Mouse (Mus musculus): ENCODE measurements at regions not wholly inside any gene's neighbourhood (a gene's known extent, or its start where the extent isn't known, plus 50 kb on each side); places are given as distances from the start of the nearest gene placed in this dataset.

- H3K27ac ChIP-seq (ENCODE audit: insufficient read depth, low read depth, low read length): no peak overlapping the region
- no peaks in the 10 kb centered on the region for H3K27me3 ChIP-seq (ENCODE audit: control insufficient read depth, insufficient read depth, low read length)
- no peaks in the 10 kb centered on the region for H3K4me1 ChIP-seq (ENCODE audit: control insufficient read depth, insufficient read depth, insufficient read length, low read length)
- WGBS: 85% methylated on average over 17 of the region's 17 CpGs
- H3K36me3 ChIP-seq (ENCODE audit: control insufficient read depth, insufficient read depth, low read length): no peaks in the 10 kb centered on the region
- no peak for TF ChIP-seq CTCF (IDR thresholded peaks at IDR 0.05; ENCODE audit: extremely low read depth, insufficient read length, insufficient replicate concordance, low read depth, low read length)
- TF ChIP-seq POLR2A (IDR thresholded peaks at IDR 0.05; ENCODE audit: low read depth, low read length): no peak
- H3K4me3 ChIP-seq (ENCODE audit: low read depth, low read length): no peak overlapping the region
Measured at GRCm38 (mm10) chr12:104567622-104568021, 94.5 kb upstream of the Gsc start.

DNA sequence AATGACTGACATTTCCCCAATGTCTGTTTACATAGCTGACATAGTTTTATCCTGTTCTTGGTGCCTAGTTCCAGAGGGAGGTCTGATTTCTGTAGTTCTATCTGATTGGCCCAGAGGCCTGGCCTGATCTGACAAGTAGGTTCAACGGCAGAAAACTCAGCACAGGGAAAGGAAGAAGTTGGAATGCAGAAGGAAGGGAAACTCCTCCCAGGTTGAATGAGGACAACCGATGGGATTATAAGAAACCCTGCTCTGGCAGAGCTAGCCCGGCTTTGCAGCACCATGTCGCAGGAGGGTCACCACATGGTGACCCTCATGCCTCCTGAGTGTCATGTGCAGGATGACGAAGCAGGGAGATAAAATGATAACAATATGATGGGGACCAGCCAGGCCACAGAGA, 89.8 kb upstream of the Gsc start:
- Histone ChIP-seq H3K27me3 (ENCODE audit: control insufficient read depth, insufficient read depth, low read length) (no peaks in the 10 kb centered on the region), H3K4me1 (ENCODE audit: control insufficient read depth, insufficient read depth, insufficient read length, low read length) (no peaks in the 10 kb centered on the region), H3K4me3 (ENCODE audit: low read depth, low read length) (no peak overlapping the region), H3K27ac (ENCODE audit: insufficient read depth, low read depth, low read length) (no peak overlapping the region), H3K36me3 (ENCODE audit: control insufficient read depth, insufficient read depth, low read length) (no peaks in the 10 kb centered on the region)
- TF ChIP-seq POLR2A (IDR thresholded peaks at IDR 0.05; ENCODE audit: low read depth, low read length) (no peak), CTCF (IDR thresholded peaks at IDR 0.05; ENCODE audit: extremely low read depth, insufficient read length, insufficient replicate concordance, low read depth, low read length) (no peak)
- 57% methylated on average over 5 of the region's 5 CpGs for WGBS

- H3K36me3 ChIP-seq (ENCODE audit: control insufficient read depth, insufficient read depth, low read length): no peaks in the 10 kb centered on the region
Measured at GRCm38 (mm10) chr12:104560934-104561565, 87.9 kb upstream of the Gsc start.

DNA sequence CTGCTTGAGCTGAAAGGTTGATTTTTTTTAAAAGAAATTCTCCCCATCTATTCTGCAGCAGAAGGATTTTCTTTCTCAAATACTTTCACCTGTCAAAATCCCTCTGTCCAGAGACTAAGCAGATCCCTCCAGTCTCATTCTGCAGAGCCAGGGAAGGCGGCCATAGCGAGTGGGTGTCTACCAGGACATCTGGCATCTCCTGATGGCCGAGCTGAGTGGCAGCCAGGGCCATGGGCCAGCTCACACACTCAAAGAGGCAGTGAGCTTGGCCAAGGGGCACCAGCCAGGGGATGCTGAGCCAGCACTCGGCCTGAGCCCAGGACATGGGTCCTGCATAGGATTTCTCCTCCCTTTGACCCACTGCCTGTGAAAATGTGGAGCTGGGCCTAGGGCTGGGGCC, 84.6 kb upstream of the Gsc start:
- Histone ChIP-seq H3K4me1 (ENCODE audit: control insufficient read depth, insufficient read depth, insufficient read length, low read length) (no peaks in the 10 kb centered on the region), H3K4me3 (ENCODE audit: low read depth, low read length) (no peak overlapping the region), H3K27ac (ENCODE audit: insufficient read depth, low read depth, low read length) (no peak overlapping the region), H3K36me3 (ENCODE audit: control insufficient read depth, insufficient read depth, low read length) (no peaks in the 10 kb centered on the region), H3K27me3 (ENCODE audit: control insufficient read depth, insufficient read depth, low read length) (no peaks in the 10 kb centered on the region)
- WGBS: 66% methylated on average over 4 of the region's 4 CpGs
- TF ChIP-seq CTCF (IDR thresholded peaks at IDR 0.05; ENCODE audit: extremely low read depth, insufficient read length, insufficient replicate concordance, low read depth, low read length): no peak
- no peak for TF ChIP-seq POLR2A (IDR thresholded peaks at IDR 0.05; ENCODE audit: low read depth, low read length)

More at GRCm38 (mm10) chr12:104560934-104561565, 87.9 kb upstream of the Gsc start:
- TF ChIP-seq CTCF (IDR thresholded peaks at IDR 0.05; ENCODE audit: extremely low read depth, insufficient read length, insufficient replicate concordance, low read depth, low read length) (no peak), POLR2A (IDR thresholded peaks at IDR 0.05; ENCODE audit: low read depth, low read length) (no peak)
- Histone ChIP-seq H3K4me1 (ENCODE audit: control insufficient read depth, insufficient read depth, insufficient read length, low read length) (no peaks in the 10 kb centered on the region), H3K27me3 (ENCODE audit: control insufficient read depth, insufficient read depth, low read length) (no peaks in the 10 kb centered on the region), H3K4me3 (ENCODE audit: low read depth, low read length) (no peak overlapping the region), H3K27ac (ENCODE audit: insufficient read depth, low read depth, low read length) (no peak overlapping the region)
- 70% methylated on average over 14 of the region's 14 CpGs for WGBS

DNA sequence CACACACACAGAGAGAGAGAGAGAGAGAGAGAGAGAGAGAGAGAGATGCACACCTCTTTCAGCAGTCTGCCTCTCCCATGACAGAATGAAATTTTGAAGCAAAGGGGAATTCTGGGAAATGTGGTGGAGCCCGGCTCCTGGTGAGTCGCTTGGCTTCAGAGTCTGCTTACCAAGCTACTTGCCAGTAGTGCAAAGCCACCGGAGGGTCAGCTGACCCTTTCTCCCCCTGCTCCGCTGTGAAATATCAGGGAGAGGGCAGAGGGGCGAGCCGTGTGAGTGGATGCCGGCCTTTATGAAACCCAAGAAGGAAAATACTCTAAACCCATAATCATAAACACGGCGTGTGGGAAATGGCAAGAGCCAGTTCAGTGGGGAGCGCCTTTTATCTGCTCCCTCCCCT, 84.2 kb upstream of the Gsc start:
- 71% methylated on average over 10 of the region's 10 CpGs for WGBS
- Histone ChIP-seq H3K4me1 (ENCODE audit: control insufficient read depth, insufficient read depth, insufficient read length, low read length) (no peaks in the 10 kb centered on the region), H3K27me3 (ENCODE audit: control insufficient read depth, insufficient read depth, low read length) (no peaks in the 10 kb centered on the region), H3K27ac (ENCODE audit: insufficient read depth, low read depth, low read length) (no peak overlapping the region), H3K36me3 (ENCODE audit: control insufficient read depth, insufficient read depth, low read length) (no peaks in the 10 kb centered on the region), H3K4me3 (ENCODE audit: low read depth, low read length) (no peak overlapping the region)
- TF ChIP-seq POLR2A (IDR thresholded peaks at IDR 0.05; ENCODE audit: low read depth, low read length) (no peak), CTCF (IDR thresholded peaks at IDR 0.05; ENCODE audit: extremely low read depth, insufficient read length, insufficient replicate concordance, low read depth, low read length) (no peak)

DNA sequence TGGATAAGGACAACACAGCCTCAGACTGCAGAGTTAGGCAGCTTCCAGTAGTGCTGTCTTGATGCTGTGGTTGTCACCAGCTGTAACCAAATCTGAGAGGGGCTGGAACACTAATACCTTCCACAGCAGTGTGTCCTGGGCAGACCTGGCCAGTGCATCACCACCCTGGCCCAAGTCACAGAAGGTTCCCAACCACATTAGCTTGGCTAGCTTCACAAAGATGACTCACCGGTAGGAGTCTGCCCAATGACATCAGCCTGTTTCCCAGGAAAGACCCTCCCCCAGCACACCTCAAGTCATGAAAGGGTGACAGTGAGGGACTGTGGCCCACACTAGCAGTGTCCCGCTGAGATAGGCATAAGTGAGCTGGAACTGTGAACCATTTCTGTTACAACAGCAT, 75.5 kb upstream of the Gsc start:
- Histone ChIP-seq H3K27me3 (ENCODE audit: control insufficient read depth, insufficient read depth, low read length) (no peaks in the 10 kb centered on the region), H3K36me3 (ENCODE audit: control insufficient read depth, insufficient read depth, low read length) (no peaks in the 10 kb centered on the region), H3K4me1 (ENCODE audit: control insufficient read depth, insufficient read depth, insufficient read length, low read length) (no peaks in the 10 kb centered on the region), H3K27ac (ENCODE audit: insufficient read depth, low read depth, low read length) (no peak overlapping the region), H3K4me3 (ENCODE audit: low read depth, low read length) (no peak overlapping the region)
- TF ChIP-seq CTCF (IDR thresholded peaks at IDR 0.05; ENCODE audit: extremely low read depth, insufficient read length, insufficient replicate concordance, low read depth, low read length): no peak
- TF ChIP-seq POLR2A (IDR thresholded peaks at IDR 0.05; ENCODE audit: low read depth, low read length): no peak
- 77% methylated on average over 2 of the region's 2 CpGs for WGBS

DNA sequence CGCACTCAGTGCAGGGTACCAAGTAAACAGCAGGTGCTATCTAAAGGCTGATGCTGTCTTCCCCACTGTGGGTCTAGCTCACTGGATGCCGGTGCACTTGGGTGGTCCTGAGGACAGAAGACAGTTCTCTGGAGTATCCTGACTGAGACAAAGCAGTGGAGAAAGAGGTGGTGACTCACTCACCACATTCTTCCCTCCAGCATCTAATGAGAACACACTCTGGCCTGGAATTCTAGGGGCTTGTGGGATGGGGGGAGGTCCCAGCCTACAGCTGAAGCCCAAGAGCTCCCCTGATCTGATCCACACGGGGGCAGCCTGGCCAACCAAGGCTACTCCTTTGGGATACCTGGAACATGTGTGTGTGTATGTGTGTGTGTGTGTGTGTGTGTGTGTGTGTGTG, 74.4 kb upstream of the Gsc start:
- TF ChIP-seq POLR2A (IDR thresholded peaks at IDR 0.05; ENCODE audit: low read depth, low read length) (no peak), CTCF (IDR thresholded peaks at IDR 0.05; ENCODE audit: extremely low read depth, insufficient read length, insufficient replicate concordance, low read depth, low read length) (no peak)
- Histone ChIP-seq H3K36me3 (ENCODE audit: control insufficient read depth, insufficient read depth, low read length) (no peaks in the 10 kb centered on the region), H3K4me3 (ENCODE audit: low read depth, low read length) (no peak overlapping the region), H3K27ac (ENCODE audit: insufficient read depth, low read depth, low read length) (no peak overlapping the region), H3K4me1 (ENCODE audit: control insufficient read depth, insufficient read depth, insufficient read length, low read length) (no peaks in the 10 kb centered on the region), H3K27me3 (ENCODE audit: control insufficient read depth, insufficient read depth, low read length) (no peaks in the 10 kb centered on the region)
- 68% methylated on average over 3 of the region's 3 CpGs for WGBS

All from small intestine, adult 2 months (tissue).